Mouse (Mus musculus) forebrain, embryonic 16.5 days (tissue): ENCODE results near the gene Tiam2. TPM values are rescaled to one million over a fixed set of nuclear protein-coding genes. Genes with fewer than 3 reads are reported as not detected.

ENCODE experiments used
- ATAC-seq: fragments of 200-750 bp; cut with Nextera tagmentation; 2 replicates; pipeline ENCODE4 v1.8.0; 2017; ENCODE audit warnings: mild to moderate bottlenecking, moderate library complexity
- H3K27ac ChIP-seq: fragments of 300-500 bp; sonication (generic); 2 replicates; pipeline ENCODE4 v1.5.1; 2014; ENCODE audit warnings: low read length, control low read depth
- H3K27me3 ChIP-seq: fragments of 300-500 bp; sonication (generic); replicated peaks from 2 replicates; pipeline ENCODE4 v1.6.1; 2014; ENCODE audit warnings: low read length; ENCODE audit not compliant: control insufficient read depth, insufficient read depth
- H3K36me3 ChIP-seq: fragments of 300-500 bp; sonication (generic); 2 replicates; pipeline ENCODE4 v1.6.1; 2014; ENCODE audit not compliant: control insufficient read depth, insufficient read depth
- H3K4me1 ChIP-seq: fragments of 300-500 bp; sonication (generic); replicated peaks from 2 replicates; pipeline ENCODE4 v1.6.1; 2014; ENCODE audit warnings: low read length; ENCODE audit not compliant: control insufficient read depth, insufficient read depth
- H3K4me2 ChIP-seq: fragments of 300-500 bp; sonication (generic); 2 replicates; pipeline ENCODE4 v1.6.1; 2014; ENCODE audit warnings: mild to moderate bottlenecking, low read length, control low read depth
- H3K4me3 ChIP-seq: fragments of 300-500 bp; sonication (generic); replicated peaks from 2 replicates; pipeline ENCODE4 v1.5.1; 2014; ENCODE audit warnings: mild to moderate bottlenecking, low read length, control low read depth
- H3K9ac ChIP-seq: fragments of 300-500 bp; sonication (generic); replicated peaks from 2 replicates; pipeline ENCODE4 v1.6.1; 2014; ENCODE audit warnings: low read depth, low read length, control low read depth
- H3K9me3 ChIP-seq: fragments of 300-500 bp; sonication (generic); 2 replicates; pipeline ENCODE4 v1.6.1; 2016; ENCODE audit warnings: low read length; ENCODE audit not compliant: control insufficient read depth
- WGBS: fragments of 180-500 bp; shearing (Covaris S2); extraction: QIAGEN DNeasy Blood & Tissue Kit; methylation state at CpG from one replicate; pipeline ENCODE4 v1.1.7; 2014; 5-methylcytosine and 5-hydroxymethylcytosine counted together
- polyA plus RNA-seq: library from polyadenylated mRNA; unstranded; fragments of >200 nt; fragmentation: Nextera tagmentation; extraction: Ambion mirVana; gene quantifications from 2 replicates; pipeline ENCODE4 v1.2.1, GENCODE M21; 2015

The Tiam2 gene
- polyA plus RNA-seq, 1 experiment from 2014 or later: 137 TPM

- Histone ChIP-seq H3K27me3 (no peaks in the 10 kb centered on the region), H3K9ac (no peak overlapping the region), H3K9me3 (no peaks in the 10 kb centered on the region), H3K4me3 (0 out of 2 replicates have a peak overlapping the region, but pooled peaks have one; percentile 5), H3K4me1 (peaks cover 39% of the 10 kb centered on the region), H3K4me2 (peak overlapping the region; percentile 14), H3K36me3 (no peaks in the 10 kb centered on the region), H3K27ac (no peak overlapping the region)
- no peak for ATAC-seq
- WGBS: 65% methylated on average over 5 of the region's 5 CpGs
Measured at GRCm38 (mm10) chr17:3397836-3398235, 71.5 kb downstream of the Tiam2 start.

DNA sequence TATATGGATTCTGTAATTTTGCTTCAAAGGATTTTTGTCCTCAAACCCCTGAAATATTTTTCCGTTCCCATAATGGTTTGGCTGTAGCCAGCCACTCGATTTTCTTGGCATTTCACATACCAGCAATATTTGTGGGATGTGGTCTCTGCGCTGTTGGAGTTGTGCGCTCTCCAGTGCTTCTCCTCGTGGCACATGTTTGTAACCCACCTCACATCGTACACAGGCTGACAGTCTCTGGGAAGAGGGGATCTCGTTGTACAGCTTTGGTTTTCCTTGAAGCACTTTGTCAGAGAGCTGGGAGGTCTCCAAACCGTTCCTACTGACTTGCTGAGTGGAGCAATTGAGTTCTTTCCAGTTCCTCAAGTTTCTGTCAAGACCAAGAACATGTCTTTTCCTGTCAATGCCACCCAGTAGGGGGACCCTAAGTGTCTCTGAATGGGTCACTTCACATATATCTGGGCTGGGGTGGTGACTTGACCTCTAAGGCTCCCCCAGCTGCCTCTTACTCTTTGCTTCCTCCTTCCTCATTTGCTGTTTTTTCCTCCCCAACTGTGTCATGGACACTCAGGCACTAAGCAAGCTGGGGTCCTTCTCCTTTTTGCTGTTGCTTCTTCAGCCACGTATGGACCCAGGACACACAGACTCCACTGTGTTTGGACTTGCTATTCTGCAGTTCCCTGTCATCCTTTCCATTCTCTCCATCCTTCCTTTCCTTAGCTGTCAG, 79.1 kb downstream of the Tiam2 start:
- Histone ChIP-seq H3K4me1 (peaks cover 9% of the 10 kb centered on the region), H3K27me3 (no peaks in the 10 kb centered on the region), H3K4me3 (no peak overlapping the region), H3K9ac (no peak overlapping the region), H3K4me2 (no peak overlapping the region), H3K36me3 (no peaks in the 10 kb centered on the region), H3K9me3 (no peaks in the 10 kb centered on the region), H3K27ac (no peak overlapping the region)
- ATAC-seq: no peak
- WGBS: 74% methylated on average over 9 of the region's 9 CpGs

- Histone ChIP-seq H3K36me3 (no peaks in the 10 kb centered on the region), H3K4me2 (no peak overlapping the region), H3K9ac (no peak overlapping the region), H3K9me3 (no peaks in the 10 kb centered on the region), H3K4me1 (0 out of 2 replicates have a peak, but pooled peaks cover 2% of the 10 kb centered on the region), H3K4me3 (no peak overlapping the region), H3K27me3 (no peaks in the 10 kb centered on the region), H3K27ac (no peak overlapping the region)
- 0% methylated on average over 1 of the region's 1 CpGs for WGBS
- no peak for ATAC-seq
Measured at GRCm38 (mm10) chr17:3407051-3407450, 80.7 kb downstream of the Tiam2 start.

DNA sequence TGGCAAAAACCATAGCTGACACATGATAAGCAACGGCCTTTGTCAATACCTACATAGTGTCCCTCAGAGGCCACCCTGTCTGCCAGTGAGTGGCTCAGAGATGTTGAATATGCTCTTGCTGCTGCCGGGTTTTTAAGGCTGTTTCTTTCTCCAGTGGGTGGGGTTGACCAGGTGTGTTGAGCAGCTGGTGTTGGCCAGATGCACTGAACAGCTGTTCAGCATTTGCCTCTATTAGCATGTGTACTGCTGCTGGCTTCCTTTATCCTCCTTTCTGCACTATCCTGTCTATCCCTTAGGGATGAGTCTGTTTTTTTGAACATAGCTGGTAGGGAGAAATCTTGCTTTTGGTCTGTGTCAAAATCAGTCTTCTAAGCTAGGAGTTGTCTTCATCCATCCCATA, 83.9 kb downstream of the Tiam2 start:
- Histone ChIP-seq H3K27ac (no peak overlapping the region), H3K9ac (no peak overlapping the region), H3K4me3 (no peak overlapping the region), H3K9me3 (no peaks in the 10 kb centered on the region), H3K4me1 (0 out of 2 replicates have a peak, but pooled peaks cover 2% of the 10 kb centered on the region), H3K4me2 (no peak overlapping the region), H3K36me3 (no peaks in the 10 kb centered on the region), H3K27me3 (0 out of 2 replicates have a peak, but pooled peaks cover 2% of the 10 kb centered on the region)
- 59% methylated on average over 2 of the region's 2 CpGs for WGBS
- ATAC-seq: no peak

DNA sequence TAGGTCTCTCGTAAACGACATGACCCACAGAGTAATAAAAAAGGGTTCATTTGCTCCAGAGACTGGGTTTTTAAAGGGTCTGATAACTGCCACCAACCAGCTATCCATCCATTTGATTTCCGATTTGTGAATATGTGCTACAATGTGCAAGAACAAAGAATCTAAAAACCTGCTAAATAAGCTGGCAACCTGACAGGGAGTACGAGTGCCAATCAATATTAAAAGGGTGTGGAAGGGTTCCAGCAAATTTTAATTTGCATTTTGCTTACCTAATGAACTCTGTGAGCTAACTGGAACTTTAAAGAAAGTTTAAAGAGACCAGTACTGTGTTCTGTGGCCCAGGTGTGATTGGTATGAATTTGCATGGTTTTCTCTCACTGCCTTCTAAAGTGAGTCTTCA, 86.4 kb downstream of the Tiam2 start:
- H3K4me2 ChIP-seq: no peak overlapping the region
- H3K4me3 ChIP-seq: no peak overlapping the region
- H3K4me1 ChIP-seq: 0 out of 2 replicates have a peak, but pooled peaks cover 2% of the 10 kb centered on the region
- H3K36me3 ChIP-seq: no peaks in the 10 kb centered on the region
- H3K27ac ChIP-seq: no peak overlapping the region
- no peak overlapping the region for H3K9ac ChIP-seq
- WGBS: 25% methylated on average over 4 of the region's 4 CpGs
- H3K27me3 ChIP-seq: 0 out of 2 replicates have a peak, but pooled peaks cover 2% of the 10 kb centered on the region
- H3K9me3 ChIP-seq: no peaks in the 10 kb centered on the region
- ATAC-seq: no peak

GRCm38 (mm10) chr17:3415580-3415979, 89.2 kb downstream of the Tiam2 start:
- Histone ChIP-seq H3K4me2 (no peak overlapping the region), H3K9me3 (no peaks in the 10 kb centered on the region), H3K36me3 (no peaks in the 10 kb centered on the region), H3K4me1 (peaks cover 9% of the 10 kb centered on the region), H3K27ac (no peak overlapping the region), H3K27me3 (0 out of 2 replicates have a peak, but pooled peaks cover 2% of the 10 kb centered on the region), H3K9ac (no peak overlapping the region), H3K4me3 (no peak overlapping the region)
- ATAC-seq: no peak
- WGBS: 75% methylated on average over 3 of the region's 3 CpGs

- H3K27ac ChIP-seq: no peak overlapping the region
- H3K4me2 ChIP-seq: no peak overlapping the region
- no peaks in the 10 kb centered on the region for H3K9me3 ChIP-seq
- 64% methylated on average over 3 of the region's 3 CpGs for WGBS
- ATAC-seq: peak; percentile 21; the same call in 1 of the 2 replicates
- no peaks in the 10 kb centered on the region for H3K36me3 ChIP-seq
- H3K4me1 ChIP-seq: peaks cover 9% of the 10 kb centered on the region
- H3K27me3 ChIP-seq: 0 out of 2 replicates have a peak, but pooled peaks cover 2% of the 10 kb centered on the region
- no peak overlapping the region for H3K9ac ChIP-seq
- no peak overlapping the region for H3K4me3 ChIP-seq
Measured at GRCm38 (mm10) chr17:3416401-3416800, 90.0 kb downstream of the Tiam2 start.

DNA sequence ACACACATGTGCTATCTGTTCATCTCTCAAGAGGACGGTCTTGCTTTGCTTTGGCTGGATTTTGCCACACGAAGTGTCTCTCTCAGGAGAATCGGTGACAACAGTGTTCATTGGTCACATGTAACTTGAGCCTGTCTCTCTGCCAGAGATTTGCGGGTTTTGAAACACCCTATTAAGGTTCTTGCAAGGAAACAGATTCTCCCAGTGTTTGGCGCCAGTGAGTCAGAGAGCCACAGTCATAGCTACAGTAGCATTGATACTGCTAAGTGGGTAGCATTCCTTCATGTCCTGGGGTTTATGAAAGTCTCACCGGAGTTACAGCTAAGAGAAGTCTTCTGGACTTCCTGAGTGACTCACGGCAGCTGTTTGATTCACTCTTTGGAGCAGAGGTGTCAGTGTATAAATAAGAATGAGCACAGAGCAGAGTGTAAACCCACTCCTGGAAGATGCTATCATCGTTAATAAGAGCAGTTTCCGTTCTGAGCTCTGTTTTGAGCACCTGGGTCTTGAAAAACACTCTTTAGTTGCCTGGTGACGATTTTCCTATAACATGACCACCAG, 93.1 kb downstream of the Tiam2 start:
- Histone ChIP-seq H3K9ac (no peak overlapping the region), H3K4me3 (no peak overlapping the region), H3K9me3 (no peaks in the 10 kb centered on the region), H3K4me2 (no peak overlapping the region), H3K27me3 (no peaks in the 10 kb centered on the region), H3K27ac (no peak overlapping the region), H3K4me1 (peaks cover 8% of the 10 kb centered on the region), H3K36me3 (no peaks in the 10 kb centered on the region)
- 75% methylated on average over 10 of the region's 10 CpGs for WGBS
- no peak for ATAC-seq

DNA sequence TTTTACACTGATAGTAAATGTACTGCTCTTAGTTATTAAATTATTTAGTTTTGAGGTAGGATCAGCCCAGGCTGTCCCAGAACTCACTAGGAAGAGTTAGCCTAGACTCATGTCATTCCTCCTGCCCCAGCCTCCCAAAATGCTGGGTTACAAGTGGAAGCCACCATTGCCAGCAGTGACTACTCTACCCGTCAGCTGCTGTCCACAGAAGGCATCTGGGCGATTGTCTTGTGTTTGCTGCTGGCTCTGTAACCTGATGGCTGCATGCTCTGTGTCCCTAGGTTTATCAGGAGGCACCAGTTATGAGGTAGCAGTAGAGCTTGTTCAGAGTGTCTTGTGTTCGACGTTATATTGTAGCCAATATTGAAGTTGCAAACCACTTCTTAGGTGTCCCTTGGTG, 93.8 kb downstream of the Tiam2 start:
- 84% methylated on average over 4 of the region's 4 CpGs for WGBS
- Histone ChIP-seq H3K9ac (no peak overlapping the region), H3K4me2 (no peak overlapping the region), H3K4me3 (no peak overlapping the region), H3K9me3 (no peaks in the 10 kb centered on the region), H3K27ac (no peak overlapping the region), H3K4me1 (peaks cover 8% of the 10 kb centered on the region), H3K27me3 (no peaks in the 10 kb centered on the region), H3K36me3 (no peaks in the 10 kb centered on the region)
- ATAC-seq: no peak
